Comparison of ENCODE assay signal across 17 mouse cellular contexts in genomic region chr1:187964829-187965760, GRCm38 (mm10).
DNase-seq lines count a peak whose midpoint lies in the region; ATAC-seq and TF ChIP-seq lines count a peak whose summit lies in the region.
"Had no signal": no experiment of that assay in that cellular context is flagged by ENCODE, and none has a peak within 500 bp of the region (broad histone marks: within the 10 kb centered on the region; RNA-seq: fewer than 3 reads in every experiment).

No protein-coding gene starts in this region.

- no peak for TF ChIP-seq CTCF in heart, adult 2 months (IDR thresholded peaks at IDR 0.05)

- TF ChIP-seq POLR2A in heart, adult 2 months (IDR thresholded peaks at IDR 0.05; ENCODE audit: insufficient read depth, low read depth, low read length) = no peak

- 20% methylated on average over 18 of the region's 18 CpGs for WGBS in heart, embryonic 11.5 days (ENCODE audit: insufficient replicate concordance)
- 50% methylated on average over 18 of the region's 18 CpGs for WGBS in heart, adult 2 months
- 27% methylated on average over 18 of the region's 18 CpGs for WGBS in midbrain, embryonic 10.5 days
- WGBS in midbrain, embryonic 16.5 days = 16% methylated on average over 18 of the region's 18 CpGs
- WGBS in forebrain, embryonic 13.5 days = 9% methylated on average over 18 of the region's 18 CpGs
- WGBS in hindbrain, embryonic 12.5 days = 56% methylated on average over 18 of the region's 18 CpGs

- ATAC-seq in heart, embryonic 11.5 days (replicated peaks; ENCODE audit: insufficient number of reproducible peaks, low FRiP score, low TSS enrichment) = no peak
- ATAC-seq in midbrain, embryonic 16.5 days = no peak
- no peak; the same call in 1 of the 2 replicates for ATAC-seq in forebrain, embryonic 13.5 days
- no peak for ATAC-seq in hindbrain, embryonic 12.5 days (ENCODE audit: low FRiP score)

- peaks cover 24% of the 10 kb centered on the region for H3K4me1 ChIP-seq in heart, embryonic 11.5 days (ENCODE audit: control insufficient read depth, insufficient read depth, low read length)
- H3K4me1 ChIP-seq in heart, adult 2 months (ENCODE audit: control insufficient read depth, insufficient read depth, low read length) = no peaks in the 10 kb centered on the region; the same call in 1 of the 2 replicates
- peaks cover 24% of the 10 kb centered on the region for H3K4me1 ChIP-seq in midbrain, embryonic 10.5 days
- H3K4me1 ChIP-seq in midbrain, embryonic 16.5 days (ENCODE audit: control insufficient read depth, insufficient read depth, low read length) = no peaks in the 10 kb centered on the region
- H3K4me1 ChIP-seq in forebrain, embryonic 13.5 days = peaks cover 28% of the 10 kb centered on the region
- H3K4me1 ChIP-seq in hindbrain, embryonic 12.5 days = peaks cover 7% of the 10 kb centered on the region

- DNase-seq in heart, adult 2 months = no peak
- DNase-seq in midbrain, embryonic 10.5 days (ENCODE audit: low spot score) = peak; percentile 26
- peak; percentile 43 for DNase-seq in retina, postnatal 7 days (ENCODE audit: low read depth, low spot score)
- no peak for DNase-seq in gastrocnemius, postnatal 25 days
- DNase-seq: adrenal gland, postnatal 10 days; B cell, adult 2 months; cerebellum, adult 11-12 months; gastrocnemius, postnatal 10 days; layer of hippocampus, postnatal 36 days; liver; lung, adult 2 months; lung, postnatal 36 days; right cerebral cortex, postnatal 14 days had no signal

- no peaks in the 10 kb centered on the region for H3K27me3 ChIP-seq in heart, embryonic 11.5 days (ENCODE audit: control insufficient read depth, insufficient read depth, low read length)
- H3K27me3 ChIP-seq in heart, adult 2 months (ENCODE audit: control insufficient read depth, insufficient read depth, low read length) = no peaks in the 10 kb centered on the region
- peaks cover 64% of the 10 kb centered on the region for H3K27me3 ChIP-seq in midbrain, embryonic 10.5 days (ENCODE audit: low read depth, poor library complexity, severe bottlenecking)
- no peaks in the 10 kb centered on the region for H3K27me3 ChIP-seq in midbrain, embryonic 16.5 days (ENCODE audit: control insufficient read depth, insufficient read depth, low read depth, low read length)
- peaks cover 64% of the 10 kb centered on the region for H3K27me3 ChIP-seq in forebrain, embryonic 13.5 days
- no peaks in the 10 kb centered on the region for H3K27me3 ChIP-seq in hindbrain, embryonic 12.5 days

- no peaks in the 10 kb centered on the region for H3K9me3 ChIP-seq in heart, embryonic 11.5 days (replicated peaks; ENCODE audit: control insufficient read depth, low read length)
- no peaks in the 10 kb centered on the region for H3K9me3 ChIP-seq in midbrain, embryonic 10.5 days (replicated peaks)
- H3K9me3 ChIP-seq in midbrain, embryonic 16.5 days (replicated peaks; ENCODE audit: control insufficient read depth, low read length, poor library complexity, severe bottlenecking) = no peaks in the 10 kb centered on the region
- no peaks in the 10 kb centered on the region for H3K9me3 ChIP-seq in forebrain, embryonic 13.5 days (replicated peaks)
- H3K9me3 ChIP-seq in hindbrain, embryonic 12.5 days (replicated peaks) = no peaks in the 10 kb centered on the region

- peak overlapping the region; percentile 68 for H3K27ac ChIP-seq in heart, embryonic 11.5 days (ENCODE audit: low read depth, low read length)
- no peak overlapping the region for H3K27ac ChIP-seq in heart, adult 2 months
- no peak overlapping the region for H3K27ac ChIP-seq in midbrain, embryonic 10.5 days (replicated peaks)
- no peak overlapping the region for H3K27ac ChIP-seq in midbrain, embryonic 16.5 days (ENCODE audit: low read length)
- no peak overlapping the region for H3K27ac ChIP-seq in forebrain, embryonic 13.5 days
- H3K27ac ChIP-seq in hindbrain, embryonic 12.5 days = no peak overlapping the region

- intact Hi-C loops in heart, adult 2 months (cut with DNase I) = no loop called here

- H3K4me2 ChIP-seq in heart, embryonic 11.5 days = peak overlapping the region; percentile 24
- H3K4me2 ChIP-seq in midbrain, embryonic 16.5 days (ENCODE audit: low read length) = no peak overlapping the region
- peak overlapping the region; percentile 22 for H3K4me2 ChIP-seq in forebrain, embryonic 13.5 days
- no peak overlapping the region for H3K4me2 ChIP-seq in hindbrain, embryonic 12.5 days (replicated peaks)

- H3K4me3 ChIP-seq in heart, embryonic 11.5 days (ENCODE audit: low read depth, low read length) = no peak overlapping the region
- H3K4me3 ChIP-seq in heart, adult 2 months = no peak overlapping the region
- H3K4me3 ChIP-seq in midbrain, embryonic 10.5 days = no peak overlapping the region
- H3K4me3 ChIP-seq in midbrain, embryonic 16.5 days (ENCODE audit: low read depth, low read length) = no peak overlapping the region
- no peak overlapping the region for H3K4me3 ChIP-seq in forebrain, embryonic 13.5 days
- H3K4me3 ChIP-seq in hindbrain, embryonic 12.5 days = no peak overlapping the region

- TF ChIP-seq EP300 in heart, adult 2 months (IDR thresholded peaks at IDR 0.05; ENCODE audit: insufficient read depth, low read depth, low read length) = no peak

- no peaks in the 10 kb centered on the region for H3K36me3 ChIP-seq in heart, embryonic 11.5 days (ENCODE audit: control insufficient read depth, insufficient read depth, low read length)
- no peaks in the 10 kb centered on the region; the same call in 1 of the 2 replicates for H3K36me3 ChIP-seq in heart, adult 2 months (ENCODE audit: control insufficient read depth, insufficient read depth, low read length)
- H3K36me3 ChIP-seq in midbrain, embryonic 10.5 days = no peaks in the 10 kb centered on the region
- no peaks in the 10 kb centered on the region for H3K36me3 ChIP-seq in midbrain, embryonic 16.5 days (ENCODE audit: control insufficient read depth, insufficient read depth, low read length)
- H3K36me3 ChIP-seq in forebrain, embryonic 13.5 days (ENCODE audit: poor library complexity, severe bottlenecking) = no peaks in the 10 kb centered on the region
- H3K36me3 ChIP-seq in hindbrain, embryonic 12.5 days = no peaks in the 10 kb centered on the region

- H3K79me2 ChIP-seq in heart, adult 2 months (replicated peaks; ENCODE audit: control insufficient read depth, insufficient read depth, low read length) = no peaks in the 10 kb centered on the region

- H3K9ac ChIP-seq in heart, embryonic 11.5 days (ENCODE audit: low read depth, low read length) = no peak overlapping the region
- no peak overlapping the region for H3K9ac ChIP-seq in heart, adult 2 months (ENCODE audit: low read depth, low read length)
- H3K9ac ChIP-seq in midbrain, embryonic 16.5 days (ENCODE audit: low read depth, low read length) = no peak overlapping the region
- no peak overlapping the region for H3K9ac ChIP-seq in forebrain, embryonic 13.5 days
- no peak overlapping the region for H3K9ac ChIP-seq in hindbrain, embryonic 12.5 days

Comparison
In these comparisons a context has a peak if more than half of its experiments do, and no peak if none do; other contexts are left out.
1. H3K4me2 ChIP-seq: peak in heart, embryonic 11.5 days (single experiment) and forebrain, embryonic 13.5 days (single experiment); none in midbrain, embryonic 16.5 days (single experiment) and hindbrain, embryonic 12.5 days (single experiment).
2. DNase-seq: peak in midbrain, embryonic 10.5 days (single experiment) and retina, postnatal 7 days (single experiment); none in heart, adult 2 months (0 of 2) and gastrocnemius, postnatal 25 days (single experiment).